Mouse (Mus musculus) stomach, embryonic 16.5 days (tissue): ENCODE measurements around the gene Ccl6. TPM values are rescaled to one million over a fixed set of nuclear protein-coding genes. Genes with fewer than 3 reads are reported as not detected.

Source experiments
- ATAC-seq: fragments of 200-750 bp; cut with Nextera tagmentation; 2 replicates; pipeline ENCODE4 v1.8.0; 2017; ENCODE audit warnings: moderate number of reproducible peaks, moderate TSS enrichment; ENCODE audit not compliant: insufficient read depth, low FRiP score
- H3K27ac ChIP-seq: fragments of 300-500 bp; sonication (generic); 2 replicates; pipeline ENCODE4 v1.5.1; 2014; ENCODE audit warnings: low read length
- H3K27me3 ChIP-seq: fragments of 300-500 bp; sonication (generic); 2 replicates; pipeline ENCODE4 v1.6.1; 2014; ENCODE audit warnings: low read length, control low read depth, mixed read lengths; ENCODE audit not compliant: control insufficient read depth, insufficient read depth
- H3K36me3 ChIP-seq: fragments of 300-500 bp; sonication (generic); 2 replicates; pipeline ENCODE4 v1.6.1; 2014; ENCODE audit warnings: low read length; ENCODE audit not compliant: control insufficient read depth, insufficient read depth
- H3K4me1 ChIP-seq: fragments of 300-500 bp; sonication (generic); 2 replicates; pipeline ENCODE4 v1.6.1; 2014; ENCODE audit warnings: low read length, control low read depth, mixed read lengths; ENCODE audit not compliant: control insufficient read depth, insufficient read depth
- H3K4me2 ChIP-seq: fragments of 300-500 bp; sonication (generic); 2 replicates; pipeline ENCODE4 v1.6.1; 2014; ENCODE audit warnings: low read depth, low read length, mixed read lengths
- H3K4me3 ChIP-seq: fragments of 300-500 bp; sonication (generic); replicated peaks from 2 replicates; pipeline ENCODE4 v1.5.1; 2014; ENCODE audit warnings: mild to moderate bottlenecking, low read length
- H3K9ac ChIP-seq: fragments of 300-500 bp; sonication (generic); 2 replicates; pipeline ENCODE4 v1.6.1; 2014; ENCODE audit warnings: low read length
- H3K9me3 ChIP-seq: fragments of 300-500 bp; sonication (generic); replicated peaks from 2 replicates; pipeline ENCODE4 v1.6.1; 2016; ENCODE audit warnings: low read length, control low read depth; ENCODE audit not compliant: control insufficient read depth
- WGBS: fragments of 180-500 bp; shearing (Covaris S2); extraction: QIAGEN DNeasy Blood & Tissue Kit; methylation state at CpG from one replicate; pipeline ENCODE4 v1.1.7; 2014; 5-methylcytosine and 5-hydroxymethylcytosine counted together
- polyA plus RNA-seq: library from polyadenylated mRNA; unstranded; fragments of >200 nt; fragmentation: Nextera tagmentation; extraction: Ambion mirVana; gene quantifications from 2 replicates; pipeline ENCODE4 v1.2.1, GENCODE M21; 2015

Ccl6 gene
- polyA plus RNA-seq, 1 experiment from 2014 or later: 15.6 TPM

DNA sequence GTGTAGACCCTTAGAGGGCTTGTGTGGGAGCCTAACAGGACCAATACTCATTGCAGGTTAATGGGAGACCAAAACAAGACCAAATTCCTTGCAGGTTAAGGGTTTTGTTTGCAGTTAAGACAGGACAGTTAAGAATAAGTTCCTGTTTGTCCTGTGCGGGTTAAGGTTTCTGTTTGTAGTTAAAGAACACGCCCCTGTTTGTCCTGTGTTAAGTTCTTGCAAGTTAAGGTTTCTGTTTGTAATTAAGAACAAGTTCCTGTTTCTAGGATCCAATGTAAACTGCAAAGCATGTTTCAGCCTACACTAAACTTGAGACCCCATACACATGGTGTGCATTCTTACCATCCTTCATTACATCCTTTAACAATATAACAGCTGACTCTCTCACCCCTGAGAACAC lies 22.7 kb downstream of the Ccl6 start:
- no peaks in the 10 kb centered on the region for H3K9me3 ChIP-seq
- no peaks in the 10 kb centered on the region for H3K36me3 ChIP-seq
- H3K27me3 ChIP-seq: no peaks in the 10 kb centered on the region
- no peak overlapping the region for H3K4me3 ChIP-seq
- 55% methylated on average over 2 of the region's 2 CpGs for WGBS
- H3K9ac ChIP-seq: no peak overlapping the region
- no peak overlapping the region for H3K4me2 ChIP-seq
- no peak overlapping the region for H3K27ac ChIP-seq
- no peak for ATAC-seq
- no peaks in the 10 kb centered on the region for H3K4me1 ChIP-seq

DNA sequence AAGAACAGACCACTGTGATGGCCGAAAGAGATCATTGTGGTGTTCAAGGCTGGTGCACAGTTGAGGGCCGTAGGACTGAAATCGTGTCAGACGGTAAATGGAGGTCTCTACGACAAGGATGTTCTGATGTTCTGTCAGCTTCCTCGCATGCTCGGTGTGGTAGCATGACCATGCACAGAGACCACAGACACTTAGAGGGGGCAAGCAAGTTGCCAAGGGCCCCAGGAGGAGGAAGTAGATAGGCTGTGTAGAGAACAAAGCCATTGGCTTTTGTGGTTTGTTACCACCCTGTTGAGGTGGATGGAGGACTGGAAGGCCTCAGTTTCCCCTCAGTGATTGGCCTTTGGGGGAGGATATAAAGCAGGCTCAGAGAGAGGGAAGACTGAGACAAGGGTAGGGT lies 23.6 kb downstream of the Ccl6 start:
- no peak overlapping the region for H3K4me3 ChIP-seq
- H3K27me3 ChIP-seq: no peaks in the 10 kb centered on the region
- no peak overlapping the region for H3K27ac ChIP-seq
- H3K36me3 ChIP-seq: no peaks in the 10 kb centered on the region
- ATAC-seq: no peak
- H3K4me2 ChIP-seq: no peak overlapping the region
- H3K9me3 ChIP-seq: no peaks in the 10 kb centered on the region
- no peaks in the 10 kb centered on the region for H3K4me1 ChIP-seq
- 90% methylated on average over 7 of the region's 7 CpGs for WGBS
- H3K9ac ChIP-seq: no peak overlapping the region

DNA sequence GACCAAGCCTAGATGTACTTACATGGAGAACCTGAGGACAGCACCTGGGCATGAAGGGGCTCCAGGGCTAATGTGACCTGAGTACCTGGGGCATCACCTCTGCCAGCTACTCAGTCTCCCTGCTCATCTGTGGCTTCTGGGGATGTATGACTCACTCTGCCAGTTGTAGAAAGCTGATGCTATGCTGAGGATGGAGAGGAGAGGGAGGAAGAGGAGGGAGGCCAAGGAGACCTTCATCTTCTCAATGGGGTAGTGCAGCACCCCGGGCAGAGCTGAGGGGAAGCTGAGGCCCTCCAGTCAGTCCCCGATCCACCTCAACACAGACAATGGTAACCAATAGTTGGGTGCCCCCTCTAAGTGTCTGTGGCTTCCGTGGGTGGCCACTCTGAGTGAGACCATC lies 24.1 kb downstream of the Ccl6 start:
- no peaks in the 10 kb centered on the region for H3K27me3 ChIP-seq
- no peak for ATAC-seq
- no peak overlapping the region for H3K4me2 ChIP-seq
- H3K27ac ChIP-seq: no peak overlapping the region
- H3K4me3 ChIP-seq: no peak overlapping the region
- no peaks in the 10 kb centered on the region for H3K4me1 ChIP-seq
- H3K9me3 ChIP-seq: no peaks in the 10 kb centered on the region
- no peaks in the 10 kb centered on the region for H3K36me3 ChIP-seq
- no peak overlapping the region for H3K9ac ChIP-seq
- 92% methylated on average over 3 of the region's 3 CpGs for WGBS

DNA sequence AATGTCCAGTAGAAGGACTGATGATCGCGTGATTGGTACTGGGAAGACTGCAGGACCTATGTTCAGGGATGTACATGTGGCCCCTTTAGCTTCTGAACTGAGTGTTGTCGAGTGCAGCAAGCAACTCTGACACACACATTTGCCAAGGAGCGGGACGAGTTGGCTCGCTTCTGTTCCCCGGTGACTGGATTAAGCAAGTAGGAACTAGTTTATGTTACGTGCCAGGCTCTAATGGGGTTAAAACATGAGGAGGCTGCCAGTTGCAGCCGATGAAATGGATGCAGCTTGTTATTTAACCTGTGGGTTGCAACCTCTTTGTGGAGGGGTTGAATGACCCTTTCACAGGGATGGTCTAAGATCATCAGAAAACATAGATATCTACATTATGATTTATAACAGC lies 24.8 kb downstream of the Ccl6 start:
- H3K4me2 ChIP-seq: no peak overlapping the region
- ATAC-seq: no peak
- H3K36me3 ChIP-seq: no peaks in the 10 kb centered on the region
- WGBS: 87% methylated on average over 9 of the region's 9 CpGs
- no peak overlapping the region for H3K27ac ChIP-seq
- no peak overlapping the region for H3K9ac ChIP-seq
- H3K4me1 ChIP-seq: no peaks in the 10 kb centered on the region
- H3K4me3 ChIP-seq: no peak overlapping the region
- no peaks in the 10 kb centered on the region for H3K27me3 ChIP-seq
- no peaks in the 10 kb centered on the region for H3K9me3 ChIP-seq

DNA sequence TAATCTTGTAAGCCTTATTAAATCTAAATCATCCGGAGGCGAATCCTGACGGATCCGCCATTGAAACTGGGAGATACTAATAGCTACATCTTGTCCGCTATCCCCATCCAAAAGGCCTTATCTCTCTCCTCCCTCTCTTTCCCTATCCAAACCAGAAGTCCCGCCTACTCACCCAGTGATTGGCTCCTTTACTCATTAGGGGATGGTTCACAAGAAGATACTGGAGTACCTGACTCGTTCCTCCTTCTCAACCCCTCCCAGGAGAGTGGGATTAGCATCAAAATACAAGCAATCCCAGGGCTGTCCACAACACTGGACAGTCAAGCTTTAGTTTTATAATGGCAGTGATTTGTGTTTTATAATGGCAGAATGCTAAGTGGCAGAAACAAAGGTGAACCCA lies 25.6 kb downstream of the Ccl6 start:
- H3K27ac ChIP-seq: no peak overlapping the region
- H3K9me3 ChIP-seq: no peaks in the 10 kb centered on the region
- H3K27me3 ChIP-seq: no peaks in the 10 kb centered on the region
- H3K4me1 ChIP-seq: no peaks in the 10 kb centered on the region
- H3K9ac ChIP-seq: no peak overlapping the region
- ATAC-seq: no peak
- no peaks in the 10 kb centered on the region for H3K36me3 ChIP-seq
- H3K4me2 ChIP-seq: no peak overlapping the region
- WGBS: 72% methylated on average over 7 of the region's 7 CpGs
- no peak overlapping the region for H3K4me3 ChIP-seq

DNA sequence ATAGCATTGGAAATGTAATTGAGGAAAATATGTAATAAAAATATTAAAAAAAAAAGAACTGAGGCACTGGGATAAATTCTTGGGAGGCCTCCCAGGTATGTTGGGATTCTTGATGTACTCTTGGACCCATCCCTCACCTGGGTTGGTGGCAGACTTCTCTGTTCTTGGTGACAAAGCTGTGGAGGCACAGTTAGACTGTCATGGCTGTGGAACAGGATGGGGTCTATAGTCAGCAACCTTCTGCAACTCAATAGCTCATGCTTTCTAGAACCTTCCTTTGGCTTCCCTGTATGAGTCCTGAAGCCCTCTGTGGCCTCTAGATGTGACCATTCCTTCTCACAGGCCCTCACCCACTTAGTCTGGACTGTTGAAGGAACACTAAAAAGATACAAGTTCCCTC lies 26.3 kb downstream of the Ccl6 start:
- Histone ChIP-seq H3K27me3 (no peaks in the 10 kb centered on the region), H3K27ac (no peak overlapping the region), H3K9me3 (no peaks in the 10 kb centered on the region), H3K4me2 (no peak overlapping the region), H3K9ac (no peak overlapping the region), H3K4me1 (no peaks in the 10 kb centered on the region), H3K4me3 (no peak overlapping the region), H3K36me3 (no peaks in the 10 kb centered on the region)
- no peak for ATAC-seq

DNA sequence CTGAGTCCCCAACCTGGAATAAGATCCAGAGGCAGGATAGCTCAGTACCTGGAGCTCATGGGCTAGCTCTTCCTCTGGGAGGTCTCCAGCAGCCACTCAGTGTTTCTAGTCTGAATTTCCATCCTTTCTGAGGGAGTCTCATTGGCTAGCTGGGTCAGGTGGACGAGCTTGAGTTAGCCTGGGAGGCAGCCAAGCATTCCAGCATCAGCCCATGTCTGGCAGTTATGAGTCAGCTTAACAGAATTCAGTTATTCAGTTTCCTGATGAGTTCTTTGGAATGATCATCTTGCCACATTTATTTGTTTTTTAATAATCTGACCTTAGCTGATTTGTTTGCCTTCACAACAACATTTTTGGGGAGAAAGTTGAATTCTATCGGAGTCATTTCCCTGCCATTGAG lies 29.1 kb downstream of the Ccl6 start:
- Histone ChIP-seq H3K27me3 (no peaks in the 10 kb centered on the region), H3K4me2 (no peak overlapping the region), H3K9ac (no peak overlapping the region), H3K4me3 (no peak overlapping the region), H3K36me3 (no peaks in the 10 kb centered on the region), H3K9me3 (no peaks in the 10 kb centered on the region), H3K4me1 (no peaks in the 10 kb centered on the region), H3K27ac (no peak overlapping the region)
- WGBS: 57% methylated on average over 2 of the region's 2 CpGs
- ATAC-seq: no peak

DNA sequence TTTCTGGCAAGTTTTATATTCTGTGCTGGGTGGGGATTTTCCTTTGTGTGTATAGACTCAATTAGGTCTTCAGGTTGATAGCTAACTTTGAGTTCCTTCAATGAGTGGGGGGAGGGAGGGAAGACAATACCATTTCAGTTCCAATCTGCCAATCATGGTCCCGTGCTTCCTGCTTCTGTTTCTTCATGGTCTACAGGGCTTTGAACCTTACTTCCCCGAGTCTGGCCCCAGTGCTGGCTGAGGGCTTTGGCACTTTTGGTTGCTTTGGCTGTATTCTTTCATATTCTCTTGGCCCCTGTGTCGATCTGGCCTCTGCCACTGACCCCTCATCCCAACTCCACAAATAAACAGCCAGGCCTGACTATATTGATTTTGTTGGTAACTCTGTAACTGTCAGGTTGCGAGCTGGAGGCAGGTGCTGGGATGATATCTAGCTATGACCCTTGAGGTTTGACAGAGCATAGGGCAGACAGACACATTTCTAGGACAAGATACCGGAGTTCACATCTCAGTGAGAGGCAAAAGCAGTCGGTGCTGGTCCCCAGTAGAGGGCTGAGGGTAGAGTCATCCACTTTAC lies 30.5 kb downstream of the Ccl6 start:
- no peak for ATAC-seq
- H3K4me2 ChIP-seq: no peak overlapping the region
- H3K27me3 ChIP-seq: no peaks in the 10 kb centered on the region
- H3K9ac ChIP-seq: no peak overlapping the region
- H3K27ac ChIP-seq: no peak overlapping the region
- no peak overlapping the region for H3K4me3 ChIP-seq
- no peaks in the 10 kb centered on the region for H3K36me3 ChIP-seq
- no peaks in the 10 kb centered on the region for H3K9me3 ChIP-seq
- H3K4me1 ChIP-seq: no peaks in the 10 kb centered on the region
- WGBS: 57% methylated on average over 6 of the region's 6 CpGs

DNA sequence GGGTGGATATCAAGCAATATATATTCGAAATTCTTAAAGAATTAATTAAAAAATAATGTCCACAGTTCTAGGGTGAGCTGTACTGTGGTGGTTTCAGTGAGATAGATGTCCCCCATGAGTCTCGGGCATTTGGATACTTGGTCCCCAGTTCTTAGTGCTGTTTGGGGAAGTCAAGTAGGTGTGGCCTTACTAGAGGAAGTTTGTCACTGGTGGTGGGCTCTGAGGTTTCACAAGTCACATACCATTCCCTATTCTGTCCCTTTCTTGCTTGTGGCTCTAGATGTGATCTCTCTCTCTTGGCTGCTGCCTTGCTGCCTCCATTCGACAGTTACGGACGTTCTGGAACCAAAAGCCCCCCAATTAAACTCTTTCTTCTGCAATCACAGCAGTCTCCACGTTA lies 32.5 kb downstream of the Ccl6 start:
- no peak overlapping the region for H3K27ac ChIP-seq
- no peaks in the 10 kb centered on the region for H3K27me3 ChIP-seq
- no peak for ATAC-seq
- no peak overlapping the region for H3K9ac ChIP-seq
- no peak overlapping the region for H3K4me2 ChIP-seq
- H3K4me1 ChIP-seq: no peaks in the 10 kb centered on the region
- no peaks in the 10 kb centered on the region for H3K9me3 ChIP-seq
- no peak overlapping the region for H3K4me3 ChIP-seq
- H3K36me3 ChIP-seq: no peaks in the 10 kb centered on the region
- WGBS: 72% methylated on average over 6 of the region's 6 CpGs

DNA sequence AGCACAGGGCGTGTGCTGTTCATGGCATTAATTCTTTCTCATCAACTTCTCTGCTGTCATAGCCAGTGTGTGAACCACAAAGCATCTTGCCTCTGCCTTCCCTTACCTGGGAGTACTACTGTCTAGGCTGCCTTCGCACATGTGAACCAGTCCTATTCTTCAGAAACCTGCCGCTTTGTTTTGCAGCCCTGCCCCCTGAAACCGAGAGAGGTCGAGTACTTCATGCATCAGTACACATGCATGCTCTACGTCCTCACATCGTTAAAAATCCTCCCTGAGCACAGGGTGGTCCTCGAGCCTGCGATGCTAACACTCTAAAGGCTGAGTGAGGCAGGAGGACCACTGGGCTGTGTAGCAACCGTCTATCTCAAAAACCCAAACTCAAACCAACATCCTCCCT lies 35.8 kb downstream of the Ccl6 start:
- Histone ChIP-seq H3K27me3 (no peaks in the 10 kb centered on the region), H3K9me3 (no peaks in the 10 kb centered on the region), H3K27ac (no peak overlapping the region), H3K4me2 (no peak overlapping the region), H3K4me3 (no peak overlapping the region), H3K4me1 (no peaks in the 10 kb centered on the region), H3K9ac (no peak overlapping the region), H3K36me3 (no peaks in the 10 kb centered on the region)
- WGBS: 72% methylated on average over 10 of the region's 10 CpGs
- ATAC-seq: no peak
